Mouse (Mus musculus): ENCODE results near the gene Mycbp2.

DNA sequence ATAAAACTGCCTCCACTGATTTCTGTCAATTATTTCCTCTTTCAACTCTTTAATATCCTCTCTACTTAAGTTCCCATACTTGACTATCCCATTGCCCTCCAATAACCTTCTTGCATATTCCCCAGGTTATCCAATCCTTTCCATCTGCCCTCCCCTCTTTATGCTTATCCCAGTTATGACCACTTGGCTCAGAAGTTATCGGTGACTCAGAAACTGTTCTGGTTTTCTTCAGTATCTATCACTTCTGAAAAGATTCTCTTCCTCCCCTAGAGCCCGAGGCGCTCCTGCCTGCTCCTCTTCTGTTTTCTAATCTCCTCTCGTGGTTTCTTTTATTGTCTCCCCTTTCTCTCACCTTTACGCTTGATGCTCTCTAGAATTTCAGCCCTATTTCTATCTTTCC, 2.8 kb downstream of the Mycbp2 start:
- TF ChIP-seq CTCF (IDR thresholded peaks at IDR 0.05; ENCODE audit: extremely low read depth, insufficient read length, insufficient replicate concordance, low read depth, low read length) (no peak), POLR2A (IDR thresholded peaks at IDR 0.05; ENCODE audit: low read depth, low read length) (no peak)

Measured in small intestine, adult 2 months (tissue).